Mouse (Mus musculus) G1E (cell line): ENCODE results near the gene Deaf1.

Source experiments
- CTCF ChIP-seq: IDR thresholded peaks from 2 replicates; pipeline ENCODE4 v1.5.1; 2012; ENCODE audit warnings: low read depth, low read length, inconsistent platforms, mixed read lengths
- GATA1 ChIP-seq: IDR thresholded peaks from 2 replicates; pipeline ENCODE4 v1.6.1; 2012; ENCODE audit warnings: borderline replicate concordance, low read length, inconsistent platforms, mixed read lengths
- POLR2AphosphoS5 ChIP-seq: IDR thresholded peaks from 2 replicates; pipeline ENCODE4 v1.6.1; 2012; ENCODE audit warnings: low read depth, low read length, inconsistent platforms; ENCODE audit not compliant: insufficient replicate concordance
- TAL1 ChIP-seq: conservative IDR thresholded peaks from 2 replicates; pipeline ENCODE4 v1.6.1; 2012; ENCODE audit warnings: low read depth, low read length, inconsistent platforms, mixed read lengths

DNA sequence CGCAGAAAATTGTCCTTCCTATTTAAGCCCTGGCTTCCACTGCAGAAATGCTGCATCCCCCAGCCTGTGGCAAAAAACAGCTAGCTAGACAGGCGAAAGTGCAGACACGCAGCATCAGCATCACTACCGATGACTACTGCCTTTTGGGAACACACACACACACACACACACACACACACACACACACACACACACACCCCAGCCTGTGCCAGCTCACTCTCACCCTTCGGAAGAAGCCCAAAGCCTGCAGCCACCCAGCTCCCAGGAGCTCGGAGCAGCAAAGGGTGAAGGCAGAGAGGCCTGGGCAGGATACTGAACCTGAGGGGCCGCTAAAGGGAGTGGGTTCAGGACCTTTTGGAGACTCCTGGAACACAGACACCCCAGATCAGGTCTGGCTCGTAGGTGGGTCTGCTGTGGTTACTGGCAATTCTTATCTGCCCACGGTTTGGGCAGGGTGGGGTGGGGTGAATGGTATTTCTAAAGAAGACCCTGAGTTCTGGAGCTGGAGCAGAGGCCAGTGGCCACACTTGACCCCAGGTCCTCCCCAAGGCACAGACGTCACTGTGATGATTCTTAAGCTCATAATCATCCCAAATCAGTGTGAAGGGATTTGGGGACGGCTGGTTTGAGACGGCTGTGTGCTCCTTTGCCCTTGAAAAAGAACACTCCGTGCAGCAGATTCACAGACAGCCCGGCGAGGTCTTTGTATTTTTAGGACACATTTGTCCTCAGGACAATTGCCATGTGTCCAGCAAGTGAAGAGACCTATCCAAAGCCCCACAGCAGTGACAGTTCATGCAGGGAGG lies 34.7 kb downstream of the Deaf1 start:
- no peak for TF ChIP-seq POLR2AphosphoS5
- no peak for TF ChIP-seq GATA1
- no peak for TF ChIP-seq CTCF
- no peak for TF ChIP-seq TAL1
